Mouse (Mus musculus) embryonic facial prominence, embryonic 13.5 days (tissue): ENCODE data around the gene Crim1. TPM values are rescaled to one million over a fixed set of nuclear protein-coding genes. Genes with fewer than 3 reads are reported as not detected.

Source experiments
- ATAC-seq: fragments of 200-750 bp; cut with Nextera tagmentation; 2 replicates; pipeline ENCODE4 v1.8.0; 2017; ENCODE audit warnings: low read depth; ENCODE audit not compliant: insufficient number of reproducible peaks, insufficient read depth, low FRiP score, low TSS enrichment
- H3K27ac ChIP-seq: fragments of 300-500 bp; sonication (generic); 2 replicates; pipeline ENCODE4 v1.5.1; 2015; ENCODE audit warnings: moderate library complexity, mild to moderate bottlenecking, inconsistent platforms
- H3K27me3 ChIP-seq: fragments of 300-500 bp; sonication (generic); 2 replicates; pipeline ENCODE4 v1.6.1; 2015; ENCODE audit warnings: mild to moderate bottlenecking, inconsistent platforms
- H3K36me3 ChIP-seq: fragments of 300-500 bp; sonication (generic); 2 replicates; pipeline ENCODE4 v1.6.1; 2015; ENCODE audit warnings: mild to moderate bottlenecking, inconsistent platforms
- H3K4me1 ChIP-seq: fragments of 300-500 bp; sonication (generic); 2 replicates; pipeline ENCODE4 v1.6.1; 2015; ENCODE audit warnings: inconsistent platforms
- H3K4me2 ChIP-seq: fragments of 300-500 bp; sonication (generic); 2 replicates; pipeline ENCODE4 v1.6.1; 2015; ENCODE audit warnings: moderate library complexity, mild to moderate bottlenecking, inconsistent platforms
- H3K4me3 ChIP-seq: fragments of 300-500 bp; sonication (generic); 2 replicates; pipeline ENCODE4 v1.5.1; 2015; ENCODE audit warnings: mild to moderate bottlenecking, inconsistent platforms
- H3K9ac ChIP-seq: fragments of 300-500 bp; sonication (generic); 2 replicates; pipeline ENCODE4 v1.6.1; 2015; ENCODE audit warnings: mild to moderate bottlenecking, inconsistent platforms
- H3K9me3 ChIP-seq: fragments of 300-500 bp; sonication (generic); 2 replicates; pipeline ENCODE4 v1.6.1; 2016; ENCODE audit warnings: inconsistent platforms
- WGBS: fragments of 180-500 bp; shearing (Covaris S2); methylation state at CpG from one replicate; pipeline ENCODE4 v1.1.7; 2015; ENCODE audit warnings: mixed read lengths; 5-methylcytosine and 5-hydroxymethylcytosine counted together
- polyA plus RNA-seq: library from polyadenylated mRNA; unstranded; fragments of >200 nt; fragmentation: Nextera tagmentation; extraction: Ambion mirVana; gene quantifications from 2 replicates; pipeline ENCODE4 v1.2.1, GENCODE M21; 2015

Crim1 gene
- polyA plus RNA-seq, 1 experiment from 2014 or later: 6.5 TPM

GRCm38 (mm10) chr17:78255711-78256110 lies 55.7 kb downstream of the Crim1 start:
- WGBS: 79% methylated on average over 9 of the region's 9 CpGs
- H3K27ac ChIP-seq: no peak overlapping the region
- 0 out of 2 replicates have a peak, but pooled peaks have one; percentile 71 for ATAC-seq

DNA sequence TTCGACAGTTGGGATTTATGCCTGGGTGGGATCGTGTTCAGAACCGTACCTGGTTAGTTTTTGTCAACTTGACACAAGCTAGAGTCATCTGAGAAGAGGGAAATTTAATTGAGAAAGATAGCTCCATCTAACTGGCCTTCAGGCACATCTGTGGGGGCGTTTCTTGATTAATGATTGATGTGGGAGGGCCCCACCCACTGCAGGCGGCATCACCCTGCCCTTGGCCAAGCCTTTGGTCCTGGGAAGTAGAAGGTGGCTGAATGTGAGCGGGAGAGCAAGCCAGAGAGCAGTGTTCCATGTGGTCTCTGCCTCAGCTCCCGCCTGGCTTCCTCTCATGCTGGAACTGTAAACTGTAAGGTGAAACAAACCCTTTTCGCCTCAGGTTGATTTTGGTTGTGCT lies 56.5 kb downstream of the Crim1 start:
- H3K27ac ChIP-seq: no peak overlapping the region
- no peak for ATAC-seq
- WGBS: 70% methylated on average over 8 of the region's 8 CpGs

More at GRCm38 (mm10) chr17:78255711-78256110, 55.7 kb downstream of the Crim1 start:
- peaks cover 29% of the 10 kb centered on the region for H3K4me1 ChIP-seq
- H3K9ac ChIP-seq: no peak overlapping the region
- no peak overlapping the region for H3K4me2 ChIP-seq
- H3K36me3 ChIP-seq: 0 out of 2 replicates have a peak, but pooled peaks cover 4% of the 10 kb centered on the region
- H3K27me3 ChIP-seq: no peaks in the 10 kb centered on the region
- H3K9me3 ChIP-seq: no peaks in the 10 kb centered on the region
- no peak overlapping the region for H3K4me3 ChIP-seq

GRCm38 (mm10) chr17:78261684-78262083 lies 61.6 kb downstream of the Crim1 start:
- Histone ChIP-seq H3K4me3 (no peak overlapping the region), H3K4me1 (peaks cover 19% of the 10 kb centered on the region), H3K36me3 (0 out of 2 replicates have a peak, but pooled peaks cover 4% of the 10 kb centered on the region), H3K27me3 (no peaks in the 10 kb centered on the region), H3K9ac (no peak overlapping the region), H3K27ac (no peak overlapping the region), H3K4me2 (no peak overlapping the region), H3K9me3 (no peaks in the 10 kb centered on the region)
- no peak for ATAC-seq
- WGBS: 87% methylated on average over 4 of the region's 4 CpGs

More for the DNA sequence above, 56.5 kb downstream of the Crim1 start:
- no peaks in the 10 kb centered on the region for H3K9me3 ChIP-seq
- no peak overlapping the region for H3K9ac ChIP-seq
- 0 out of 2 replicates have a peak, but pooled peaks cover 4% of the 10 kb centered on the region for H3K36me3 ChIP-seq
- no peak overlapping the region for H3K4me2 ChIP-seq
- H3K4me3 ChIP-seq: no peak overlapping the region
- H3K27me3 ChIP-seq: no peaks in the 10 kb centered on the region
- H3K4me1 ChIP-seq: peaks cover 27% of the 10 kb centered on the region

- Histone ChIP-seq H3K27me3 (no peaks in the 10 kb centered on the region), H3K4me1 (peaks cover 15% of the 10 kb centered on the region), H3K9me3 (no peaks in the 10 kb centered on the region), H3K27ac (peak overlapping the region; percentile 28; the same call in 1 of the 2 replicates), H3K4me2 (peak overlapping the region; percentile 16), H3K36me3 (0 out of 2 replicates have a peak, but pooled peaks cover 4% of the 10 kb centered on the region), H3K4me3 (0 out of 2 replicates have a peak overlapping the region, but pooled peaks have one; percentile 1), H3K9ac (no peak overlapping the region)
- no peak for ATAC-seq
- 26% methylated on average over 11 of the region's 11 CpGs for WGBS
These were observed 64.1 kb downstream of the Crim1 start for GRCm38 (mm10) chr17:78264116-78264515.

GRCm38 (mm10) chr17:78265135-78265534 lies 65.1 kb downstream of the Crim1 start:
- no peak overlapping the region for H3K27ac ChIP-seq
- no peaks in the 10 kb centered on the region for H3K27me3 ChIP-seq
- ATAC-seq: no peak
- WGBS: 77% methylated on average over 7 of the region's 7 CpGs
- H3K4me3 ChIP-seq: no peak overlapping the region
- no peak overlapping the region for H3K4me2 ChIP-seq
- H3K9ac ChIP-seq: no peak overlapping the region
- H3K4me1 ChIP-seq: peaks cover 15% of the 10 kb centered on the region
- H3K36me3 ChIP-seq: no peaks in the 10 kb centered on the region
- H3K9me3 ChIP-seq: no peaks in the 10 kb centered on the region

- Histone ChIP-seq H3K4me3 (no peak overlapping the region), H3K36me3 (no peaks in the 10 kb centered on the region), H3K4me1 (peaks cover 16% of the 10 kb centered on the region), H3K9ac (no peak overlapping the region), H3K27ac (no peak overlapping the region), H3K4me2 (no peak overlapping the region), H3K9me3 (no peaks in the 10 kb centered on the region), H3K27me3 (no peaks in the 10 kb centered on the region)
- ATAC-seq: no peak
- WGBS: 80% methylated on average over 2 of the region's 2 CpGs
These were observed 66.2 kb downstream of the Crim1 start for GRCm38 (mm10) chr17:78266271-78266670.

- Histone ChIP-seq H3K4me2 (no peak overlapping the region), H3K36me3 (no peaks in the 10 kb centered on the region), H3K27ac (no peak overlapping the region), H3K4me3 (no peak overlapping the region), H3K9ac (no peak overlapping the region), H3K27me3 (no peaks in the 10 kb centered on the region), H3K4me1 (peaks cover 33% of the 10 kb centered on the region), H3K9me3 (no peaks in the 10 kb centered on the region)
- no peak for ATAC-seq
- 73% methylated on average over 4 of the region's 4 CpGs for WGBS
These were observed 68.5 kb downstream of the Crim1 start for GRCm38 (mm10) chr17:78268591-78268990.

- peaks cover 27% of the 10 kb centered on the region for H3K4me1 ChIP-seq
- 92% methylated on average over 8 of the region's 8 CpGs for WGBS
- no peak overlapping the region for H3K9ac ChIP-seq
These were observed 69.3 kb downstream of the Crim1 start for GRCm38 (mm10) chr17:78269311-78269710.

GRCm38 (mm10) chr17:78270019-78270418 lies 70.0 kb downstream of the Crim1 start:
- Histone ChIP-seq H3K4me3 (no peak overlapping the region), H3K36me3 (no peaks in the 10 kb centered on the region), H3K4me2 (no peak overlapping the region), H3K9ac (no peak overlapping the region), H3K27ac (no peak overlapping the region), H3K27me3 (no peaks in the 10 kb centered on the region), H3K9me3 (no peaks in the 10 kb centered on the region), H3K4me1 (peaks cover 24% of the 10 kb centered on the region)
- WGBS: 79% methylated on average over 6 of the region's 6 CpGs
- ATAC-seq: no peak

More at GRCm38 (mm10) chr17:78269311-78269710, 69.3 kb downstream of the Crim1 start:
- Histone ChIP-seq H3K27ac (no peak overlapping the region), H3K36me3 (no peaks in the 10 kb centered on the region), H3K27me3 (no peaks in the 10 kb centered on the region), H3K4me2 (no peak overlapping the region), H3K9me3 (no peaks in the 10 kb centered on the region), H3K4me3 (no peak overlapping the region)
- no peak for ATAC-seq

DNA sequence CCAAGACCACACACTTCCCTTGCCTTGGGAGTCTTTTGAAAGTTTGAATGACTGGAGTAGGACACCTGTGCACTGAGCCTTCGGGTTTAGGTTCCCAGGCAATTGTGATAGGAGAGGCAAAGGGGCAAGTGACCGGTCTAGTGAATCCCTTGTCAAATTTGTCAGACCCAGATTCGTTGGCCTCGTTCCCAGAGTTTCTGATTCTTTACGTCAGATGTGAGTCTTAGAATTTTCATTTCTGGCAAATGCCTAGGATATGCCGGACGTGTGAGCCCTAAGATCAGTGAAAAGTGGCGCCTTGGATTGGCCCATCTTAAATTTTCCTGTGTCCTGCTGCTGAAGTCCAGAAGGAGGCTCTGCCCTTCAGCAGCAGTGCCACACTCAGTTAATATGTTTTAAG lies 71.7 kb downstream of the Crim1 start:
- H3K4me3 ChIP-seq: no peak overlapping the region
- H3K9ac ChIP-seq: no peak overlapping the region
- H3K27ac ChIP-seq: peak overlapping the region; percentile 76

DNA sequence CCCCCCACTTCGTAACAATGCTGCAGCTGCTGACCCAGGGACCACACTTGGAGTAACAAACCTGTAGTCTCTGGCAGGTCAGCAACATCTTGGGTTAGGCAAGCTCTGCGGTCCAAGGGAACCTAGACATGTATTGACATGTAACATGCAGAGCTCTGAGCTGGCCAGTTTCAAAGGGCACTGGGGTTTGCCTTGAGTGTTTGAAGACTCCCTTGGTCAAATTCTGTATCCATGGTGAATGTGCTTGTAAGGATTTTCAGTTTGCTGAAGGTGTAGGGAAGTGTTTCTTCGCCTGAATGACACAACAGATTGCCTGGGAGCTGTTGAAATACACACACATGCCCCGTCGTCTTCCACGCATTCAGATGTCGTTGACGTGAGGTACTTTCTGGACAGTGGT lies 72.1 kb downstream of the Crim1 start:
- no peaks in the 10 kb centered on the region for H3K27me3 ChIP-seq
- peaks cover 30% of the 10 kb centered on the region for H3K4me1 ChIP-seq
- H3K9me3 ChIP-seq: no peaks in the 10 kb centered on the region
- H3K4me3 ChIP-seq: no peak overlapping the region
- no peak overlapping the region for H3K9ac ChIP-seq
- WGBS: 69% methylated on average over 8 of the region's 8 CpGs
- no peak for ATAC-seq
- H3K27ac ChIP-seq: peak overlapping the region; percentile 76
- no peaks in the 10 kb centered on the region for H3K36me3 ChIP-seq
- no peak overlapping the region for H3K4me2 ChIP-seq

More for the DNA sequence above, 71.7 kb downstream of the Crim1 start:
- no peaks in the 10 kb centered on the region for H3K36me3 ChIP-seq
- no peaks in the 10 kb centered on the region for H3K9me3 ChIP-seq
- 67% methylated on average over 8 of the region's 8 CpGs for WGBS
- ATAC-seq: no peak
- no peak overlapping the region for H3K4me2 ChIP-seq
- peaks cover 30% of the 10 kb centered on the region for H3K4me1 ChIP-seq
- no peaks in the 10 kb centered on the region for H3K27me3 ChIP-seq

DNA sequence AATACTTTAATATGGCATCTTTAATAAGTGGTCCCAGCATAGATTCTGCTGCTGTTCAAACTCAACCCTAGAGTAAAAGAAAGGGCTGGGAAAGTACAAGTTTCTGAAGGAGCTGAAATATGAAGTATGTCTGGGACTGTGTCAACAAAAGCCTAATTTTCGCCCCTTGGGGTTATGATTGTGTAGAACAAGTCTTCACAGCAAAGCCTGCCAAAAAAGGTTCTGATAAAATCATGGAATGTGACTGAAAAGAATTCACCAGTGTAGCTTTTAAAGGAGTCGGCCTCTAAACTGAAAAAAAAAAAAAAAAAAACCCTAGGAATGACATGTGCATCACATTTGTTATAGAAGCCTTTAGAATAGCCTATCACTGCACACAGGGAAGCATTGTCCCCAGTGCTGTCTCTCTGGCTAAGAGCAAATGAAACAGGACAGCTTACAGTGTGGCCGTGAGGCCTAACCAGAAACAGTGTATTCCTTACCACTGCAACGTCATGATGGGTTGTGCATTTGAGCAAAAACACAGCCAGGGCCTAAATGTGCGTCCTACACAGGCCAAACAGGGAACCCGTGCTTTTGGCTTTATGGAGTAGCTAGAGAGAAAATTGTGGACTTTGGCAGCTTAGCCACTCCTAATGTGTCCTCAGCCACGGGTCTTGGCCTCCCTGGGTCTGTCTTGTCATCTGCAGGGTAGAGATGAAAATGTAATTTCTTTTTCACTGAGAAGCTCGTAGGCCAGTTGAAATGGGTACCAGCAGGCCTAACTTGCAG lies 72.8 kb downstream of the Crim1 start:
- WGBS: 29% methylated on average over 8 of the region's 8 CpGs
- no peak overlapping the region for H3K4me2 ChIP-seq
- H3K4me3 ChIP-seq: no peak overlapping the region
- H3K4me1 ChIP-seq: peaks cover 30% of the 10 kb centered on the region
- H3K27me3 ChIP-seq: no peaks in the 10 kb centered on the region
- H3K9ac ChIP-seq: no peak overlapping the region
- H3K9me3 ChIP-seq: no peaks in the 10 kb centered on the region
- ATAC-seq: peak; percentile 61; the same call in 1 of the 2 replicates
- H3K27ac ChIP-seq: peak overlapping the region; percentile 76
- no peaks in the 10 kb centered on the region for H3K36me3 ChIP-seq
